Mouse (Mus musculus) limb, embryonic 14.5 days (tissue): ENCODE data around the gene Zfp398. TPM values are rescaled to one million over a fixed set of nuclear protein-coding genes. Genes with fewer than 3 reads are reported as not detected.
A peak's percentile ranks its signal among the peaks of the same experiment; 100 is the strongest.

ENCODE experiments used
- ATAC-seq: fragments of 200-750 bp; cut with Nextera tagmentation; 2 replicates; pipeline ENCODE4 v1.8.0; 2017; ENCODE audit warnings: low read depth, moderate number of reproducible peaks, moderate TSS enrichment; ENCODE audit not compliant: low FRiP score
- DNase-seq: peaks from one replicate; pipeline ENCODE4 v3.0.0-alpha.2; 2015; ENCODE audit warnings: low spot score
- H3K27ac ChIP-seq: fragments of 300-500 bp; sonication (generic); replicated peaks from 2 replicates; pipeline ENCODE4 v1.5.1; 2014; ENCODE audit warnings: low read depth, mild to moderate bottlenecking, low read length, moderate library complexity, mixed read lengths
- H3K27me3 ChIP-seq: fragments of 300-500 bp; sonication (generic); 2 replicates; pipeline ENCODE4 v1.6.1; 2014; ENCODE audit warnings: low read length, mixed read lengths; ENCODE audit not compliant: control insufficient read depth, insufficient read depth
- H3K36me3 ChIP-seq: fragments of 300-500 bp; sonication (generic); 2 replicates; pipeline ENCODE4 v1.6.1; 2014; ENCODE audit warnings: mild to moderate bottlenecking, low read length, moderate library complexity, mixed read lengths; ENCODE audit not compliant: control insufficient read depth, insufficient read depth
- H3K4me1 ChIP-seq: fragments of 300-500 bp; sonication (generic); 2 replicates; pipeline ENCODE4 v1.6.1; 2014; ENCODE audit warnings: antibody characterized with exemption, low read length, mixed read lengths; ENCODE audit not compliant: control insufficient read depth, insufficient read depth
- H3K4me2 ChIP-seq: fragments of 300-500 bp; sonication (generic); replicated peaks from 2 replicates; pipeline ENCODE4 v1.6.1; 2014; ENCODE audit warnings: low read depth, mild to moderate bottlenecking, low read length, moderate library complexity; ENCODE audit not compliant: severe bottlenecking
- H3K4me3 ChIP-seq: fragments of 300-500 bp; sonication (generic); replicated peaks from 2 replicates; pipeline ENCODE4 v1.5.1; 2014; ENCODE audit warnings: low read length
- H3K9ac ChIP-seq: fragments of 300-500 bp; sonication (generic); 2 replicates; pipeline ENCODE4 v1.6.1; 2014; ENCODE audit warnings: mild to moderate bottlenecking, low read depth, low read length, moderate library complexity; ENCODE audit not compliant: severe bottlenecking
- H3K9me3 ChIP-seq: fragments of 300-500 bp; sonication (generic); 2 replicates; pipeline ENCODE4 v1.6.1; 2016; ENCODE audit warnings: low read length; ENCODE audit not compliant: control insufficient read depth
- POLR2A ChIP-seq: fragments of 200-500 bp; IDR thresholded peaks from 2 replicates; pipeline ENCODE4 v1.8.0; 2012; ENCODE audit warnings: inconsistent platforms, mild to moderate bottlenecking, moderate library complexity, borderline replicate concordance; ENCODE audit not compliant: insufficient read depth, insufficient read length; ENCODE audit errors: extremely low read depth
- WGBS: fragments of 180-500 bp; shearing (Covaris S2); extraction: QIAGEN DNeasy Blood & Tissue Kit; methylation state at CpG from one replicate; pipeline ENCODE4 v1.1.7; 2014; 5-methylcytosine and 5-hydroxymethylcytosine counted together
- polyA plus RNA-seq, 2 experiments: library from polyadenylated mRNA; depleted of rRNA in 1 of 2; stranded (reverse) in 1 of 2; unstranded in 1 of 2; fragments of >200 nt; fragmentation: Nextera tagmentation in 1 of 2; extraction: Ambion mirVana in 1 of 2; gene quantifications; 2 replicates each; pipeline versions ENCODE4 v1.2.1 to v1.2.3; 2012 to 2014

Zfp398 gene
- polyA plus RNA-seq, 2 experiments, result 10.4 to 11.7 TPM

- ATAC-seq (no peak), DNase-seq (no peak)
- no peak overlapping the region for H3K27ac ChIP-seq
- H3K4me1 ChIP-seq, result 0 out of 2 replicates have a peak, but pooled peaks cover 5% of the 10 kb centered on the region
- no peak overlapping the region for H3K4me2 ChIP-seq
- no peak for TF ChIP-seq POLR2A
- no peak overlapping the region for H3K9ac ChIP-seq
- peaks cover 37% of the 10 kb centered on the region for H3K36me3 ChIP-seq
- 76% methylated on average over 5 of the region's 5 CpGs for WGBS
- no peaks in the 10 kb centered on the region for H3K27me3 ChIP-seq
- H3K9me3 ChIP-seq, result no peaks in the 10 kb centered on the region
- no peak overlapping the region for H3K4me3 ChIP-seq
Observed at GRCm38 (mm10) chr6:47793284-47793683, 42.2 kb upstream of the Zfp398 start.

GRCm38 (mm10) chr6:47794106-47794830, 41.2 kb upstream of the Zfp398 start:
- Histone ChIP-seq H3K4me2 (no peak overlapping the region), H3K9ac (no peak overlapping the region), H3K4me1 (no peaks in the 10 kb centered on the region), H3K9me3 (no peaks in the 10 kb centered on the region), H3K4me3 (no peak overlapping the region), H3K27me3 (no peaks in the 10 kb centered on the region), H3K27ac (no peak overlapping the region), H3K36me3 (peaks cover 46% of the 10 kb centered on the region)
- ATAC-seq, result no peak
- TF ChIP-seq POLR2A, result no peak
- DNase-seq, result no peak
- WGBS, result 72% methylated on average over 10 of the region's 10 CpGs

GRCm38 (mm10) chr6:47799079-47799478, 36.4 kb upstream of the Zfp398 start:
- H3K9ac ChIP-seq, result no peak overlapping the region
- no peaks in the 10 kb centered on the region for H3K9me3 ChIP-seq
- H3K4me3 ChIP-seq, result no peak overlapping the region
- peaks cover 93% of the 10 kb centered on the region for H3K36me3 ChIP-seq
- no peak for TF ChIP-seq POLR2A
- 51% methylated on average over 6 of the region's 6 CpGs for WGBS
- H3K27ac ChIP-seq, result no peak overlapping the region
- no peaks in the 10 kb centered on the region for H3K4me1 ChIP-seq
- no peak overlapping the region for H3K4me2 ChIP-seq
- DNase-seq, result peak; percentile 89
- H3K27me3 ChIP-seq, result no peaks in the 10 kb centered on the region
- ATAC-seq, result peak; percentile 30; the same call in 1 of the 2 replicates

- 83% methylated on average over 2 of the region's 2 CpGs for WGBS
- no peak overlapping the region for H3K9ac ChIP-seq
- peaks cover 80% of the 10 kb centered on the region for H3K36me3 ChIP-seq
- no peak for TF ChIP-seq POLR2A
- H3K27ac ChIP-seq, result no peak overlapping the region
- H3K4me3 ChIP-seq, result no peak overlapping the region
- no peaks in the 10 kb centered on the region for H3K27me3 ChIP-seq
- peaks cover 11% of the 10 kb centered on the region for H3K4me1 ChIP-seq
- no peak for DNase-seq
- H3K9me3 ChIP-seq, result no peaks in the 10 kb centered on the region
- no peak for ATAC-seq
- H3K4me2 ChIP-seq, result no peak overlapping the region
Observed at GRCm38 (mm10) chr6:47805520-47805919, 29.9 kb upstream of the Zfp398 start.

GRCm38 (mm10) chr6:47807419-47807818, 28.0 kb upstream of the Zfp398 start:
- TF ChIP-seq POLR2A, result no peak
- ATAC-seq (no peak), DNase-seq (no peak)
- WGBS, result 94% methylated on average over 2 of the region's 2 CpGs
- H3K9me3 ChIP-seq, result no peaks in the 10 kb centered on the region
- no peak overlapping the region for H3K4me3 ChIP-seq
- no peak overlapping the region for H3K27ac ChIP-seq
- H3K4me2 ChIP-seq, result no peak overlapping the region
- no peaks in the 10 kb centered on the region for H3K27me3 ChIP-seq
- peaks cover 62% of the 10 kb centered on the region for H3K36me3 ChIP-seq
- H3K9ac ChIP-seq, result no peak overlapping the region
- peaks cover 26% of the 10 kb centered on the region for H3K4me1 ChIP-seq
